Mouse (Mus musculus): ENCODE data around the gene Ift20.

DNA sequence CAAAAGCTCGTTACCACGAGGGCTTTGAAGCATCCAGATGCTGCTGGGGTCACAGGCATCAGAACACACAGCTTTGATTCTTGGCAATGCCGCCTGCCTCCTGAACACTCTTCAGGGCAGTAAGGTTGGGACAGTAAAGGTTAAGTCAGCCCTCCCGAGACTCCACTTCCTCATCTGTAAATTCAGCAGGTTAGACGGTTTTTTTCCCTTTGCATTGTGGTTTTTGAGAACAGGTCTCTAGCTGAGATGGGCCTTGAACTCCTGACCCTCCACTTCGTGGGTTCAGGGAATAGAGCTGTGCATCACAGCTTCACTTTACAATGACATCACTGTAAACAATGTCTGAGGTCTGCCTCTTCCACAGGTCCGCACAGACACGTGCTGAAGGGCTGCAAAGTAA lies 9.0 kb downstream of the Ift20 start:
- TF ChIP-seq CTCF (IDR thresholded peaks at IDR 0.05) (no peak), EP300 (IDR thresholded peaks at IDR 0.05) (no peak)

All from lung, postnatal 0 days (tissue).